Mouse (Mus musculus) thymus, postnatal 14 days (tissue): ENCODE measurements at regions not wholly inside any gene's neighbourhood (a gene's known extent, or its start where the extent isn't known, plus 50 kb on each side); places are given as distances from the start of the nearest gene placed in this dataset.
"Not testable (repeated sequence)": the region's sequence is repeated elsewhere in the genome, so short reads cannot be mapped to it uniquely, and the experiment has no call there.

Experiments
- DNase-seq: peaks from one replicate; pipeline ENCODE4 v3.0.0; 2021

- DNase-seq = no peak
Measured at GRCm38 (mm10) chr13:60479043-60479861, 122.5 kb upstream of the Dapk1 start.

GRCm38 (mm10) chr13:60479862-60480730, 121.7 kb upstream of the Dapk1 start:
- peak; percentile 13 for DNase-seq

DNA sequence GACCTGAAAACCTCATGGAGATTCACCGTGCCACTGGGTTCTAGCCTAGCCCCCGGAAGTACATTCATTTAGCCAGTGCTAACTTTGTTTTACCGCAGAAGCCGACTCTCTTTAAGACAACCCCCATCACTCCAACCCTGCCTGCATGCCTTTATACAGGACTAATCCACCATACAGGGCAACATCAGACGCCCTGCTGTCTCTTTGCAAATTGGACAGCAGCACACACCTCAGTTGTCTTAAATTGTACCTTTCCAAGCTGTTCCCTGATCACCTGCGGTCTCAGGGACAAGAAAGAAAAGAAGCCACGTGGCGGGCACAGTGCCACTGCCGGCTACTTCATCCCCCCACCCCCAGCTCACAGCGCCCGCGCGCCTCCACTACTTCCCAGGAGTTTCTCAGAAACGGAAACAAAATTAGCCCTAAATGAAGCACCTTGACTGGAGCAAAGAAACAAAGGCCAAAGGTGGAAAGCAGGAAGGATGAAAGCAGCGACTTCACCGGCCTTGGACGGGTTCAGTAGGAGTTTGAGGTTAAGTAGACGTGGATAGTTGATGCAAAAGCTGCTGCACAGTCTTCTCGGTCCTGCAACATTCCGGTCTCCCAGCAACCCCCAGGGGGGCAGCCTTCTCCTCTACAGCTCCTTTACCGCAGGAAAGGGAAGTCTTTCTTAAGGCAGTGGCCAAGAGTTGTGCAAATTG, 120.9 kb upstream of the Dapk1 start:
- no peak for DNase-seq

DNA sequence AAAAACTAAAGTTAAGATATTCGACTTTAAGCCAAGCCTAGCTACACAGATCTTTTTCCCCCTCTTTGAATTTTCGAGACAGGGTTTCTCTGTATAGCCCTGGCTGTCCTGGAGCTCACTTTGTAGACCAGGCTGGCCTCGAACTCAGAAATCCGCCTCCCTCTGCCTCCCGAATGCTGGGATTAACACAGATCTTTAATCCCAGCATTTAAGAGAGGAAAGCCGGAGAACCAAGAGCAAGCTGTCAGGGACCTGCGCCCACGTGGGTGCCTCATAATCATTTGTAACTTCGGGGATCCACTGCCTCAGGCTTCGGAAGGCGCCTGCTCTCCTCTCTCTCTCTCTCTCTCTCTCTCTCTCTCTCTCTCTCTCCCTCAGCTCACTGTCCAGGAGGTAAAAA, 120.3 kb upstream of the Dapk1 start:
- DNase-seq = not testable (repeated sequence)

- DNase-seq = no peak
Measured at GRCm38 (mm10) chr13:60481946-60482345, 119.8 kb upstream of the Dapk1 start.

DNA sequence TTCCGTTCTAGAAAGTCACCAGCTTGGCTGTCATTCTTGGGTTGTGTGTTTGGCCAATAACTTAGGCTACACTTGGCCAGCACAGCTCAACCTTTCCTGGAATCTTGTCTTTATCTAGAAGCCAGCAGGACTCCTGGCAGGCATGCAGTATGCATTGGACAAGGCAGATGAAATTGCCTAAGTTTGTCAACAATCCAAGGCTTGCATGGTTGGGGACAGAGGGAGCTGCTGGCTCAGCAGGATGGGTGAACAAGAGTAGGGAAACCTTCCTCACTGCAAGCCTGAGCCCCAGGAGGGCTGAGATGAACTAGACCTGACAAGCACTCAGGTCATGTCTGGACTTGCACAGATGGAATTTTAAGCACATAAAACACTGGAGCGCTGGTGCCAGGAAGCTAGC, 115.6 kb upstream of the Dapk1 start:
- DNase-seq = no peak

GRCm38 (mm10) chr13:60486871-60487270, 114.9 kb upstream of the Dapk1 start:
- no peak for DNase-seq

GRCm38 (mm10) chr13:60488131-60488883, 113.4 kb upstream of the Dapk1 start:
- no peak for DNase-seq

DNA sequence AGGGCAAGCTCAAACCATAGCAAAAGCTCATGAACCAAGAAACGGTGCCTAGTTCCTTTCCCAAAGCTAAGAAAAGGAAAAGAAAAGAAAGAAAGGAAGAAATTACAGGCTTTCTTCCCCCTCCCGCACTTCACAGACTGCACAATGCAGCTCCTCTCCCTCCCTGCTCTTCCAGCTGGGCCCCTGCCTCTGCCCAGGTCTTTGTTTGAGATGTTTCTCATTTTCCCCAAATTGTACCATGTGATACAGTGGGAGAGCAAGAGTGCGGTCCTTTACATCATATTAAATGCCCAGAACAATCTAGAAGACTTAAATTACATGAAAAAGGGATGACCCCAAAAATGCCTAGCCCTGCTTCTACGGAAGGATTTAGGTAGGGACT, 112.9 kb upstream of the Dapk1 start:
- no peak for DNase-seq

- no peak for DNase-seq
Measured at GRCm38 (mm10) chr13:60491948-60492464, 109.7 kb upstream of the Dapk1 start.

DNA sequence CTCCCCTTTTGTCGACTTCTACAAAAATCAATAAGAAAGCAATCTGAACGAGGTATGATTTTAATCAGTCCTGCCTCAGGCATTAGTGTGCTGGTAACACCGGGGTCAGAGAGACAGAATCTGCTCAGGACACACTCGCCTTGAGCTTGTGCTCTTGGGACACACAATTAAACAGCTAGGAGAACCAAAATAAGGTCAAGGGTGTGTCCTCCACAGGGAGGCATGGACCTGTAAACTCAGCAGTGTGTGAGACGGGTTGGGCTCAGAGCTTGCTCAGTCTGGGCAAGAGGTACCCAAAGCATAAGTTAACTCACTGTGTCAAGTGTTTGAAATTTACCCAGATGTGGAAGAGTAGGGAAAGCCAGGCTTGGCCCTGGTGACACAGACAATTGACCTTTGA, 107.9 kb upstream of the Dapk1 start:
- no peak for DNase-seq

- DNase-seq = no peak
Measured at GRCm38 (mm10) chr13:60497714-60498400, 103.9 kb upstream of the Dapk1 start.

DNA sequence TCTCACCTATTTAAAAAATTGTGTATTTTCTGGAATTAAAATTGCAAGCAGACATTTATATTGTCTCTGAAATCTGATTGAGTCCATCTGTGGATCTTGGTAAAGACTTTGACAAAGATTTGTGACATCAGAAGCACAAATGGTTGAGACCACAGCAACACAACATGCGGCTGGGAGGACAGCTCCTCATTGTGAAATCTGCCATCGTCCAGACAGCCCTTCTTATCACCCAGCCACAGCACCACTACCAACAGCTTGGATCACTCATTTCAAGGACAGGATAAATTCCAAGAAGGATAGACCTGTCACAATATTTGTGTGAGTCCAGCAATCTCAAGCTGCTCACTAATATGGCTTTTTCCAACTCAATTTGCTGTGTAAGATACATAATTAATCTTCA, 97.6 kb upstream of the Dapk1 start:
- DNase-seq = no peak

- no peak for DNase-seq
Measured at GRCm38 (mm10) chr13:60507611-60508010, 94.1 kb upstream of the Dapk1 start.

DNA sequence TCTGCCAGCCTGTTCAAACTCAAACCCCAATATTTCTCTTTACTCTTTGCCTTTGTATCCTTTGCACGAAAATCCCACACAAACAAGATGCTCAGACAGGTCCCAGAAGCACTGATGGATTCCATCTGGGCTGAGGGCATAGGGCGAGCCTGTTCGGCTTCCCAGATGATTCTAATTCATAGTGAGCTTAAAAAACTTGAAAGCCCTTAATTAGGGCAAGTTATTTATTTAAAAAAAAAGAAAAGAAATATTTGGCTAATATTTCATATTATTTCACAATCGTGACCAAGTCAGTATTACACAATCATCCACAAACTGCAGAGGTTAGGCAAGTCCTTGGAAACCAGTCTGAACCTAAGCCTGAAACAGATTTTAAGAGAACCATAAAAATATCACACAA, 93.7 kb upstream of the Dapk1 start:
- DNase-seq = no peak

- no peak for DNase-seq
Measured at GRCm38 (mm10) chr13:60508856-60509255, 92.9 kb upstream of the Dapk1 start.

- no peak for DNase-seq
Measured at GRCm38 (mm10) chr13:60511101-60511500, 90.6 kb upstream of the Dapk1 start.

GRCm38 (mm10) chr13:60511628-60512027, 90.1 kb upstream of the Dapk1 start:
- DNase-seq = no peak

- DNase-seq = no peak
Measured at GRCm38 (mm10) chr13:60513756-60514155, 88.0 kb upstream of the Dapk1 start.

GRCm38 (mm10) chr13:60514806-60515205, 86.9 kb upstream of the Dapk1 start:
- DNase-seq = no peak

DNA sequence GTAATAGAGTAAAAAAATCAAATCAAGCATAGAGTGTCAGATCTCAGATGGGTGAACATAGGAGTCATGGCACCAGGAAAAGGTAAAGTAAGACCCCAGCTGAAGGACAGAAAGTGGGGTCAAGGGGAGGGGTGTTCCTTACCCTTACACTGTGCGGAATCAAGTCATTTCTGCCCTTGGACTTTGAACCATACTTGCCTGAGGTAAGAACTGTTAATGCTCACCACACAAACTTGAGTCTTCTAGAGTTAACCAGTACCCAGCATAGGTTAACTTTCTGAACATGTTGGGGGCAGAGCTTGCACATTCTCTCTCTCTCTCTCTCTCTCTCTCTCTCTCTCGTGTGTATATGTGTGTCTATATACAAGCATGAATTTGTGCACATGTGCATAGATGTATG, 83.7 kb upstream of the Dapk1 start:
- no peak for DNase-seq

DNA sequence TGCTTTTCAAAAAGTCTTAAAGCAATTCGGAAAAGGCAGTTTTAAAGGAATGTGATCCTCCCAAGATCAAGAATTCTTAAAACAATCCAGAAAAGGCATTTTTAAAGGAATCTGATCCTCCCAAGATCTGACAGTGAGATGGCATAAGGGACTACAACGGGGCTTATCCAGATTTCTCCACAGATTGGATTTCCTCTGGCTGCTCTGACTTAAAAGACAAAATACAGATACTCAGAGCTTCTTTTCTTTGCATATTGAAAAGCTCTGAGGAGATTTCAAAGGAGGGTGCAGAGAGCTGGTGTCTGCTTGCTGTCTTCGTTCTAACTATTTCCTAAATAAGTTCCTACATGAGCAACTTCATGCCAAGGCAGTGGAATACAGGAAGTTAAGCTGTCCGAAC, 82.0 kb upstream of the Dapk1 start:
- DNase-seq = no peak
